Mouse (Mus musculus) hindbrain, postnatal 0 days (tissue): Measurements from ENCODE around the gene Tmem185b. TPM values are rescaled to one million over a fixed set of nuclear protein-coding genes. Genes with fewer than 3 reads are reported as not detected.

Experiments
- ATAC-seq: fragments of 200-750 bp; cut with Nextera tagmentation; 2 replicates; pipeline ENCODE4 v1.8.0; 2017; ENCODE audit warnings: mild to moderate bottlenecking, moderate TSS enrichment, moderate library complexity
- DNase-seq: peaks from one replicate; pipeline ENCODE4 v3.0.0-alpha.2; 2015; ENCODE audit warnings: low spot score
- H3K27ac ChIP-seq: fragments of 300-500 bp; sonication (generic); 2 replicates; pipeline ENCODE4 v1.5.1; 2014; ENCODE audit warnings: mild to moderate bottlenecking
- H3K27me3 ChIP-seq: fragments of 300-500 bp; sonication (generic); 2 replicates; pipeline ENCODE4 v1.6.1; 2014; ENCODE audit warnings: low read length, mixed read lengths; ENCODE audit not compliant: insufficient read depth
- H3K36me3 ChIP-seq: fragments of 300-500 bp; sonication (generic); 2 replicates; pipeline ENCODE4 v1.6.1; 2014; ENCODE audit warnings: low read length, mixed read lengths; ENCODE audit not compliant: insufficient read depth
- H3K4me1 ChIP-seq: fragments of 300-500 bp; sonication (generic); 2 replicates; pipeline ENCODE4 v1.6.1; 2014; ENCODE audit warnings: antibody characterized with exemption, low read length, mixed read lengths; ENCODE audit not compliant: insufficient read depth
- H3K4me2 ChIP-seq: fragments of 300-500 bp; sonication (generic); 2 replicates; pipeline ENCODE4 v1.6.1; 2014; ENCODE audit warnings: low read depth, mild to moderate bottlenecking, low read length, moderate library complexity, mixed read lengths
- H3K4me3 ChIP-seq: fragments of 300-500 bp; sonication (generic); 2 replicates; pipeline ENCODE4 v1.5.1; 2014; ENCODE audit warnings: low read length
- H3K9ac ChIP-seq: fragments of 300-500 bp; sonication (generic); replicated peaks from 2 replicates; pipeline ENCODE4 v1.6.1; 2014; ENCODE audit warnings: mild to moderate bottlenecking, low read length, moderate library complexity, mixed read lengths
- H3K9me3 ChIP-seq: fragments of 300-500 bp; sonication (generic); 2 replicates; pipeline ENCODE4 v1.6.1; 2016; ENCODE audit warnings: low read length, mixed read lengths
- CTCF ChIP-seq: IDR thresholded peaks from 2 replicates; pipeline ENCODE4 v1.5.1; 2016; ENCODE audit warnings: antibody characterized with exemption, control low read depth, low read depth
- WGBS: fragments of 180-500 bp; shearing (Covaris S2); extraction: QIAGEN DNeasy Blood & Tissue Kit; methylation state at CpG from one replicate; pipeline ENCODE4 v1.1.7; 2014; 5-methylcytosine and 5-hydroxymethylcytosine counted together
- polyA plus RNA-seq: library from polyadenylated mRNA; unstranded; fragments of >200 nt; fragmentation: Nextera tagmentation; extraction: Ambion mirVana; gene quantifications from 2 replicates; pipeline ENCODE4 v1.2.1, GENCODE M21; 2015
- total RNA-seq: library from RNA; depleted of rRNA; stranded (reverse); fragments of >200 nt; gene quantifications from 2 replicates; pipeline ENCODE4 v1.2.3, GENCODE M21; 2014

Tmem185b gene
- total and polyA plus RNA-seq, 2 experiments from 2014 or later: 10.3 to 24.2 TPM

DNA sequence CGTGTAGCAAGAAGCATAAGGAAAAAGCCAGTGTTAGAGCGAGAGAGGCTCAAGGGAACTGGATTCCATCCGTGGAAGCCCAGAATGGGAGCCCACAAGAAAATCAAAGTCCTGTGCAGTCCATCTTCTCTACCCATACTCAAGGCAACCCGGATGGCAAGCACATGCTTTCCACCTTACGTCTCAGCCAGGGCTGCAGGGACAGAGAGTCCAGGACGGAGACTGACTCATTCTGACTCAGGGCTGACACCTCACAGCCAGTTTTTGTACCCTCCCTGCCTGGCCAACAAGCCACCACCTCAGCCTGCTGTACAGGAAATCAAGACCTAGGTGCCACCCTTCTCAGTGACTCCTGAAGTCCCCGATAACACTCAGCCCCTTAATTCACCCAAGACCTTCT lies 16.5 kb upstream of the Tmem185b start:
- WGBS: 84% methylated on average over 7 of the region's 7 CpGs
- Histone ChIP-seq H3K27ac (no peak overlapping the region), H3K4me1 (no peaks in the 10 kb centered on the region; the same call in 1 of the 2 replicates), H3K36me3 (no peaks in the 10 kb centered on the region), H3K4me2 (no peak overlapping the region), H3K9ac (no peak overlapping the region), H3K27me3 (no peaks in the 10 kb centered on the region), H3K4me3 (no peak overlapping the region), H3K9me3 (no peaks in the 10 kb centered on the region)
- no peak for TF ChIP-seq CTCF
- no peak for ATAC-seq
- DNase-seq: no peak

- H3K4me3 ChIP-seq: no peak overlapping the region
- no peak for DNase-seq
- 74% methylated on average over 9 of the region's 9 CpGs for WGBS
- TF ChIP-seq CTCF: no peak
- H3K4me1 ChIP-seq: no peaks in the 10 kb centered on the region; the same call in 1 of the 2 replicates
- no peak overlapping the region for H3K9ac ChIP-seq
- no peak for ATAC-seq
- H3K27ac ChIP-seq: no peak overlapping the region
- no peak overlapping the region for H3K4me2 ChIP-seq
- no peaks in the 10 kb centered on the region for H3K27me3 ChIP-seq
- no peaks in the 10 kb centered on the region for H3K36me3 ChIP-seq
- no peaks in the 10 kb centered on the region for H3K9me3 ChIP-seq
Observed at GRCm38 (mm10) chr1:119510409-119510808, 15.6 kb upstream of the Tmem185b start.

GRCm38 (mm10) chr1:119510857-119511256 lies 15.1 kb upstream of the Tmem185b start:
- Histone ChIP-seq H3K4me3 (no peak overlapping the region), H3K9me3 (no peaks in the 10 kb centered on the region), H3K4me2 (no peak overlapping the region), H3K27me3 (no peaks in the 10 kb centered on the region), H3K27ac (no peak overlapping the region), H3K4me1 (no peaks in the 10 kb centered on the region; the same call in 1 of the 2 replicates), H3K36me3 (no peaks in the 10 kb centered on the region), H3K9ac (no peak overlapping the region)
- no peak for TF ChIP-seq CTCF
- 64% methylated on average over 8 of the region's 8 CpGs for WGBS
- DNase-seq (no peak), ATAC-seq (no peak)

- Histone ChIP-seq H3K9me3 (no peaks in the 10 kb centered on the region), H3K9ac (no peak overlapping the region), H3K4me3 (no peak overlapping the region), H3K4me2 (no peak overlapping the region), H3K36me3 (no peaks in the 10 kb centered on the region), H3K4me1 (0 out of 2 replicates have a peak, but pooled peaks cover 3% of the 10 kb centered on the region), H3K27ac (no peak overlapping the region), H3K27me3 (no peaks in the 10 kb centered on the region)
- no peak for TF ChIP-seq CTCF
- peak; percentile 46 for DNase-seq
- ATAC-seq: peak; percentile 55; the same call in 1 of the 2 replicates
- WGBS: 55% methylated on average over 7 of the region's 7 CpGs
Observed at GRCm38 (mm10) chr1:119518060-119518459, 7.9 kb upstream of the Tmem185b start.

GRCm38 (mm10) chr1:119518786-119519185 lies 7.2 kb upstream of the Tmem185b start:
- Histone ChIP-seq H3K9me3 (no peaks in the 10 kb centered on the region), H3K4me3 (no peak overlapping the region), H3K9ac (no peak overlapping the region), H3K36me3 (no peaks in the 10 kb centered on the region), H3K4me1 (0 out of 2 replicates have a peak, but pooled peaks cover 3% of the 10 kb centered on the region), H3K4me2 (no peak overlapping the region), H3K27ac (no peak overlapping the region), H3K27me3 (no peaks in the 10 kb centered on the region)
- TF ChIP-seq CTCF: no peak
- DNase-seq (no peak), ATAC-seq (no peak)

DNA sequence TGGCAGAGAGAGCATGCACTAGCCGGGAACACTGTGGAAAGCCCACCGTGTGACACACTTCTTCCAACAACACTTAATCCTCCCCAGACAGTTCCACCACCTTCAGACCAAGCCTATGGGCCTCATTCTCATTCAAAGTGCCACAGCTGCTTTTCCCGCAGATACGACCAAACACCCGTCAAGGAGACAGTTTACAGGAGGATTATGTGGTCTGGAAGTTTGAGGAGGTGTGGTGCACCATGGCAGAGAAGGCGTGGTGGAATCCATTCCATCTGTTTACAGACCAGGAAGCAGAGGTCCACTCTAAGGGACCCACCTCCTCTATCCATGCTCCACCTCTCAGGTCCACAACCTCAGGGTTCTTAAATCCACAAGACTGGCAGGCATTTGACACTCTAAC lies 6.7 kb upstream of the Tmem185b start:
- TF ChIP-seq CTCF: no peak
- no peak for ATAC-seq
- no peak overlapping the region for H3K27ac ChIP-seq
- no peak overlapping the region for H3K4me2 ChIP-seq
- 0 out of 2 replicates have a peak, but pooled peaks cover 3% of the 10 kb centered on the region for H3K4me1 ChIP-seq
- no peaks in the 10 kb centered on the region for H3K9me3 ChIP-seq
- H3K36me3 ChIP-seq: no peaks in the 10 kb centered on the region
- H3K27me3 ChIP-seq: no peaks in the 10 kb centered on the region
- 79% methylated on average over 6 of the region's 6 CpGs for WGBS
- H3K9ac ChIP-seq: no peak overlapping the region
- no peak for DNase-seq
- no peak overlapping the region for H3K4me3 ChIP-seq

- Histone ChIP-seq H3K4me3 (no peak overlapping the region), H3K4me2 (no peak overlapping the region), H3K9me3 (no peaks in the 10 kb centered on the region), H3K4me1 (peaks cover 12% of the 10 kb centered on the region; the same call in 1 of the 2 replicates), H3K36me3 (no peaks in the 10 kb centered on the region), H3K27me3 (no peaks in the 10 kb centered on the region), H3K27ac (no peak overlapping the region), H3K9ac (no peak overlapping the region)
- peak; percentile 59 for DNase-seq
- 0 out of 2 replicates have a peak, but pooled peaks have one; percentile 25 for ATAC-seq
- TF ChIP-seq CTCF: no peak
- WGBS: 44% methylated on average over 2 of the region's 2 CpGs
Observed at GRCm38 (mm10) chr1:119521029-119521428, 4.9 kb upstream of the Tmem185b start.
